Mouse (Mus musculus) testis, postnatal 14 days (tissue): ENCODE measurements at regions not wholly inside any gene's neighbourhood (a gene's known extent, or its start where the extent isn't known, plus 50 kb on each side); places are given as distances from the start of the nearest gene placed in this dataset.

Experiments
- DNase-seq: peaks from one replicate; pipeline ENCODE4 v3.0.0; 2021; ENCODE audit warnings: low spot score

- DNase-seq = no peak
Measured at GRCm38 (mm10) chr8:40186715-40187583, 487.9 kb upstream of the Adam24 start.

DNA sequence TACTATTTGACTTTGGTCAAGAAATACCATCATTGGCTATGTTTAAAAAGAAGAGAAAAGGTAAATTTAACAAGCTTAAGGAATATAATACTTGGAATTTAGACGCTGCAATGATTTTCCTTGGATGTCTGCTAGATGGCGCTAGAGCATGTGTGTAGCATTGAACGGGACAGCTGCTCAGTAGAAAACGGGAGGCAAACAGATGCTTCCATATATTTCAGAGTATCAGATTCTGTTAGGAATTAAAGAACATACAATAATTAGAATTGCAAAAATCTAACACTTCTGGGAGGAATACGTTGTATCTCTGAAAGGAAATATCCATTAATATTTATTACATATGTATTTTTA, 487.3 kb upstream of the Adam24 start:
- no peak for DNase-seq

DNA sequence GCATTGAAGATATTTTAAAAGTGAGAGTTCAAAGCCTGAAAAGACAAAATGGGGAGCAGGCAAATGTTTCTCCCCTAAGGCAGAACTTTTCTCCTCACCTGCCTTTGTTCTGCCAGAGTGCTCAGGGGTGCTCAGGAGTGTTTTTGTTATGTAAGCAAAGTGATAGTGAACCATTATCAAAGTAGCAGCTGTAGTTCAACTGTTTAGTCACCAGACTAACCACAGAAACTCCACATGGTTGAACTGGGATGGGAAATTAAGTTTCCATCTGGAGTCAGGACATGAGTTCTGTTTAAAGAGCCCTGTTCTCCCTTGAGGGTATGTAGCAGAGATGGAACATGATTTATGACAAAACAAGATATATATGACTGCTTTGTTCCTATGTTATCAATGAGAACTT, 482.6 kb upstream of the Adam24 start:
- no peak for DNase-seq

- no peak for DNase-seq
Measured at GRCm38 (mm10) chr8:40193148-40193547, 481.7 kb upstream of the Adam24 start.

DNA sequence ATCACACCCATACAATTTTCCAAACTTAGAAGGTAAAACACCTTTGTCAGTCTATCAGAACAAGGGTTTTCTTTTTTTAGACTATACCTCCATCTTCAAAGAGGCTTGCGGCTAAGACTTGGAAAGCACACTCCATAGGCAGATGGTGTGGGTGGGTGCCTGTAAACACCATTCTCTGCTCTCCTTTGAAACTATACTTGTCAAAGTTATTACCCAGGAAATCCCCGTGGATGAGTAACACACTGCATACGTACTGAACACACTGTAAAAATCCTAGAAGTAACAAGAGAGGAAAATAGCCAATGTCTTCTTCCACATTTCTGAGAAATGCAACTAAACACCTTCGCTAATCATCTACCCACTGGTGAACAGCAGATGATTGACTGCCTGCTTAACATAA, 464.0 kb upstream of the Adam24 start:
- no peak for DNase-seq

DNA sequence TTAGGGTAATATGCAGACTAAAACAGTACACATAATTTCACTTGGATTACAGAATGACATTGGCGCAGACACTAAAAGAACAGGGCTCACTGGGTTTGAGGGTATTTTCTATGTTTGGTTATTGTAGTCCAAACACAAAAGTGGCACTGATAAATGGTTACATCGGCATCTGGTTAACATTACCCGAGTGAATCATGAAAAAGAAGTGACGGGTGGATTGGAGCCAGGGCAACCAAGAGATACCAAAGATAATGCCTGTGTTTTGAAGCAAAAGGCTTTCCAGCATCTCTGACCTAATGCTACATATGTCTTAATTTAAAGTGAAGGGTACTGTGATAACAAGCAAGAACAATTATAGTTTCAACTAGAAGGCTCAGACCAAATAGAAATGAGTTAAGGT, 451.4 kb upstream of the Adam24 start:
- DNase-seq = no peak

- no peak for DNase-seq
Measured at GRCm38 (mm10) chr8:40227262-40227661, 447.6 kb upstream of the Adam24 start.
